Mouse (Mus musculus): ENCODE measurements around the gene Bex4.
"Not testable (repeated sequence)": the region's sequence is repeated elsewhere in the genome, so short reads cannot be mapped to it uniquely, and the experiment has no call there.

The Bex4 gene

DNA sequence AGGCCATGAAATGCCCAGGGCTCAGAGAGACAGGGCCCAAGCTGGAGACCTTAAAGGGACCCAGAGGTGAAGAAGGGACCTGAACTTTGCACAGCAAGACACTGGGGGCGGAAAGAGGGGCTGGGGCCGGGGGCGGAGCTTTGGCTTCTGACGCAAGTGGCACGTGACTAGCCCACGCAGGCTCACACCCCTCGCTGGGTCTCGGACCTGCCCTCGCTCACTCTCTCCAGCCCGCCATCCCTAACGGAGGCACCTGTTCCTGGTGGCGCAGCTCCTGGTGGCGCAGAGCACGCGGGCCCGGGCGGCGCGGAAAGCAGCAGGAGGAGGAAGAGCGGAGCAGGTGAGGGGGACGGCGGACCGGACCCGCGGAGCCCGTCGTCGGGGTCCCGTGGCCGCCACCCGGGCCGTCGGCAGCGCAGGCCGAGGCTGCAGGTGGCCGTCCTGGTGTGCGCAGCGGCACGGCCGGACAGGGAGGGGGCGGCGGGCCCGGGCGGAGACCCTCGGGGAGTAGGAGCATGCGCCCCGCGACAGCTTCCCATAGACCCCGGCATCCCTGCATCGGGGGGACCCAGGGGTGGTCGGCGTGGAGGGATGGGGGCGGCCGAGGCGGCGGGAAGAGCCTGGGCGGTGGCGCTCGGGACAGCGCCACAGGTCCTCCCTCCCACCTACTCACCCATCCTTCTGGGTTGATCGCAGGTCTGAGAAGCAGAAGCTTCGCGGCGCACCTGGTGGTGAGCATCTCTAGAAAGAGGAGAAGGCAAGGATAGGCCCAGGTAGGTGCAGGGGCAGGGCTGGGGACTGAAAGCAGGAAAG, at the start of gene Bex4:
Bex4 (plus strand) TSS at position 170 of the 813 bp plus-strand sequence.
- DNase-seq (ENCODE audit: inconsistent age in 2 of 2, low spot score in 1 of 2) = not testable (repeated sequence)

DNA sequence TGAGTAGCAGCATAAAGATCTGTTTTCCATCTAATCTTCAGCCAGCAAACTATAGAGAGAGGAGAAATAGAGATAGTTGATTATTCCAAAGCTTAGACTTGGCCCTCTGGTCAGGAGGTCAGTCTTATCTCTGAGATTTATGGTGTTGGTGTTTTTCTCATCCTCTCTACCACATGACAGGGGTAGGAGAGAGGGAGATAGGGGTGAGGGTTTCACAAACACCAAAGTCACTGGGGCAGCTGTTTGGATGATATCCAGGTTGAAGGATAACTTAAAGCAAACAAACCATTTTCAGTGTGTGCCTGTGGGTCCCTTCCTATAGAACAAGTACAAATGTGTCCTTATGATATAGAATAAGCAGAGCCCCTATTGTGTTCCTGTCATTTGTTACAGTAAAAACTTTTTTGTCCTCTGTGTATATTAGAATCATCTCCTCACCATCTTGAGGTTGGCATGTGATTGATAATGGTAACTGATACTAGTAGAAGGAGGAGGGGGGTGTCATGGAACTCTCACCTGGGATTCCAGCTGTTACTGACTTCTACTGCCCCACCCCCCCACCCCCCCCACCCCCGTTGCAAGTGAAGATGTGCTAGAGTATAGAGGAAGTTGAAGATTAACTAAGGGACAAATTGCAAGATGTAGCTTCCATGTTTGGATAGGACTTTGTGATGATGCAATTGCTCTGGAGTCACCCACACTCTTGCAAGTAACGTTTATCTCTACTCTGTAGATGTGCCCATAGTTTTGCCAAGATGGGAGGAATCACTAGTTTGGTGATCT, 46.1 kb upstream of the Bex4 start:
- no peak for DNase-seq (ENCODE audit: inconsistent age in 2 of 2, low spot score in 1 of 2)

DNA sequence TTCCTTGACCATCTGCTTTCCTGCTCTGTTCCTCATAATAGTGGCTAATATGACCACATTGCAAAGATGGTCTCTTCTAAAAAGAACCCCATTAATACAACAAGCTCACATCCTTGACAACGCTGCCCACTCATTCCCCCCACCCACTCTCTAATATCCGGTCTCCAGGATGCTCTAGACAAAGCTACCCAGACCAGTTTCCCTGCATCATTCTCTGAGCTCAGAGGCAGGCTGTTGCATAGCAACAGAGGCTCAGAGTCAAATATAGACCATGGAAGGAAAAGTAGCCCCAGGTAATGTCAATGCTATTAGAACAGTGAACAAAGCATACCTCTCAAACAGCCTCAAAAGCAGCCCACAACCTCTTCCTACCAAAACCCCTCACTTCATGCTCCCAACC, 44.4 kb upstream of the Bex4 start:
- DNase-seq (ENCODE audit: inconsistent age in 2 of 2, low spot score in 1 of 2) = no peak

DNA sequence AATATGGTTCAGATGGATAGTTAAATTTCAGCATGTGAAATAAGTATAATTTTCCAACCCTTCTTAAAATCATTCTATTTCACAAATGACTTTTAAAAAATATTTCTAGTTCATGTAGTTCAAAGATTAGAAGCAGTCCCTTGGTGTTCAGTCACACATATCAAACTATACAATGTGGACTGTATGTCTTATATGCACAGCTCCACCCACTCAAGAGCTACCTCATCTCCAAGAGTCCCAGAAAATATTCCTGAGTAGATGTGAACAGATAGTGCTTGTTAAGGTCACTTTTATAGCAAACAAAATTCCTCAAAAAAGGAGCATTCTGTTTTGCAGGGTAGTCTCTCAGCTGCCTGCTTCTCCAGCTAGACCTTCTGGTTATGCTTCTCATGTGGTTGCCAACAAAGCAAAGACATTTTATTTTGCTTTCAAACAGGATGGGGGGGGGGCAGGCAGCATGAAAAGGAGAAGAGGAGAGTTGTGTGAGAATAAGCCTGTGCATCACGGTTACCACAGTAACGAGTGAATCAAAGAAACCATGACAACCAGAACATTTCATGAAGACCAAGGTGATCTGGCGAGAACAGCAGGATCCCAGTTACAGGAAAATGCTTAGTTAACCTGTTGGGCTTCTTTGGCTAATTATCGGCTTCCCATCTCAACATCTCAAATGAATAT, 34.6 kb upstream of the Bex4 start:
- no peak for DNase-seq (ENCODE audit: inconsistent age in 2 of 2, low spot score in 1 of 2)

DNA sequence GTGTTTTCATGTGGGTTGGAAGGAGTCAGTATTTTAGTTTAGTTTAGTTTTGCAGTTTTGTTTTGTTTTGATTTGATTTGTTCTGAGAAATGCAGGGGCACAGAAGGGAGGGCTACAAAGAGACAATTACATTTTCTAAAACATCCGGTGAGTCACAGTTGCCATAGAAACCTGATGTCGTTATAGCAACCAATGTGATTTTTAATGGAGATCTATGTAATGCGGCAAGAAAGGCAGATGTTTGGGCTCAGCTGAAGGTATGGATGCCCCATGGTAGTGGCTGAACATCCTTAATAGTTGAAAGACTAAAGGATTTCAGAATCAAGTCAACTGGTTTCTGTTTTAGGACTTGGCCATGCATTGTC, 34.1 kb upstream of the Bex4 start:
- no peak for DNase-seq (ENCODE audit: inconsistent age in 2 of 2, low spot score in 1 of 2)

DNA sequence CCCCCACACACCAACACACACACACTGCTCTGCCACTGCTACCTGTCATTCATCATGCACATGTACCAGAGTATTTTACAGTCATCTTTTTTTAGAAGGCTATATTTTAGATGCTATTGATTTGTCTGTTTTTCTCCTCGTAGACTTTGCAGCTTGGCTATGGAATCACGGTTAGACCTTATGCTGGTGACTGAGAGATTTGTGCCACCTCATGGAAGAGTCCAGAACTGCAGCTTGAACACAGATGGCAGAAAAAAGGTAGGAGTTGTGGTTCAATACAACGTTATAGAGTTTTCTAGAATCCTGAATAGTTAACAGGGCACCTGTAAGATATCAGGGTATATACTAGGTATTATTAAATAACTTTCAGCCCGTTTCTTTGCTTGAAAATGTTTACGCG, 30.9 kb upstream of the Bex4 start:
- peak; percentile 9 to 65 for DNase-seq (ENCODE audit: inconsistent age in 2 of 2, low spot score in 1 of 2)

DNA sequence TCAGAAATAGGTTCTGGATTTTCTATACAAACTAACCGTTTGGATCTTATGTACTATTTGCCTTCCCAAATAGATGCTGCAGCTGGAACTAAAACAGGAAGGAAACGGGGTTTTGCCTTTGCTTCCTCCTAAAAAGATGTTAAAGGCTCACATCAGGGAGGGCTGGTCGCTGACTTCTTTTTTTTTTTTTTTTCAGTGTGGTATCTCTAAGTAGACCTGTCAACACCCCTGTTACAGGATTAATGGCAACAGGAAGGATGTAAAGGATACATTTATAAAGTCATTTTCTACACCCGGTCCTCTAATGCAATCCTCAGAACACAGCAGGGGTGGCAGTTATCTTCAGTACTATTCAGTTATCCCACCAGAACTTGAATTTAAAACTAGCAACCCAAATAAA, 23.8 kb upstream of the Bex4 start:
- DNase-seq (ENCODE audit: inconsistent age in 2 of 2, low spot score in 1 of 2) = no peak

DNA sequence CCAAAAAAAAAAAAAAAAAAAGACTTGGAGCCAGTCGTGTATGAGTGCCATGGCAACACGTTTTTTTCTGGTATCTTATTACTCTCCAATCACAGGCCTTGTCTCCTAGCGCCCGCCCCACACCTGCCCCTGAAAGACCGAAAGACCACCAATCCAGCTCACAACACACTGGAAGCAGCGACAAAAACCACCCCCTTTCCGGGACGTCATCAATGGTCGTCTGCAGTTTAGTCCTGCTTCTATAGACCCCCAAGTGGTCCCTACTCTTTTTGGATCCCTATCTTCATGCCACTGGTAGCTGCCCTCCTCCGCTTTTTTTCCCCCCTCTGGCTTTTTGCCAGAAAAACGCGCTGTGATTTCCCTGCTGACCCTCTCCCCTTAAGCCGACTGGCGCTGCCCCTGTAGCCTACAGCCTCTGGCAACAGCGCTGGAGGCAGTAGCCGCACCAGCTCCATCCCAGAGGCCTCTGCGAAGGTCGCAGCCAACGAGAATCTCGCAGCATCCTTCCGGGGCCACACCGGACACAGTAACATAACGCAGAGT, 23.3 kb upstream of the Bex4 start:
- peak; percentile 34 to 36 for DNase-seq (ENCODE audit: inconsistent age in 2 of 2, low spot score in 1 of 2)

DNA sequence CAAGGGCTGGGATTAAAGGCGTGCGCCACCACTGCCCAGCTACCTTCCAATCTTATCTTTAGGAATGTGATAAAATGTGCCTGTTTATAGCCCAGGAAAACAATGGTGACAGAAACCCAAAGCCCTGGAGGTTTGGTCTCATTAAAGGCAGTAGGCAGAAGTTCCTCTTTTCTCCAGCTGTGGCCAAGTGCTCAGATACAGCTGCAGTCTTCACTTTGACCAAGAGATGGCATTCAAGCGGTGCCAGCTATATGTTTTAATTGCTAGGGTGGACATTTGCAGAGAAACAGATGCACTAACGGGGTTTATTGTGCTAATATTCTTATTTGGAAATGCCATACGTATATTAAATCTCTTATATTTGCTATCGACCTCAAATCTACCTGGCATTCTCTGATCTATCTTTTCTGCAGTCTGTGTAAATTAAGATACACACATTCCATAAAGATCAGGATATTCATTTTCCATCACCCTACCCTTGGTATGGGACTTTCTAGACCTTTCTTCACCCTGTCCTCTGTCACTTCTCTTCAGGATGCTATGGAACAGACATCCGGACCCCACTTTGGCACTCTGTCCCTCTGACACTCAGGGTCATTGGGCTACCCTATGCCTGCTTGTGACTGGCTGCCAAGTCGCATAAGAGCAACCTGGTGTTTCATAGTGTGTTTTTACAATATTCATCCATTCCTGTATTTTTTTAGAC, 11.6 kb upstream of the Bex4 start:
- no peak for DNase-seq (ENCODE audit: inconsistent age in 2 of 2, low spot score in 1 of 2)

DNA sequence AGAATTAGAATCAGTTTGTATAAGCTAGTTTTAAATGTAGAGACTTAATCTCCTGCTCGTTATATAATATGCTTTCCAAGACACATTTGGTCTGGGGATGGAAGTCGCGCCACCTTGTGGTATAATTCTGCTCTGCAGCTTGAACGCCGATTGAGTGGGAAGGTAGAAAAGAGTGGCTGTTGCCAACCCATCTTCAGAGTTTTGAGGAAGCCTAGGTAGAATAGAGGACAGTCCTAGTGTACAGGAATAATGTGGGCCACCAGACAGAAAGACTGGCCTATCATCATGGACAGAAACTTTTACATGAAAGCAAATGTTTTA, 11.1 kb upstream of the Bex4 start:
- DNase-seq (ENCODE audit: inconsistent age in 2 of 2, low spot score in 1 of 2) = peak; percentile 27 to 66

DNA sequence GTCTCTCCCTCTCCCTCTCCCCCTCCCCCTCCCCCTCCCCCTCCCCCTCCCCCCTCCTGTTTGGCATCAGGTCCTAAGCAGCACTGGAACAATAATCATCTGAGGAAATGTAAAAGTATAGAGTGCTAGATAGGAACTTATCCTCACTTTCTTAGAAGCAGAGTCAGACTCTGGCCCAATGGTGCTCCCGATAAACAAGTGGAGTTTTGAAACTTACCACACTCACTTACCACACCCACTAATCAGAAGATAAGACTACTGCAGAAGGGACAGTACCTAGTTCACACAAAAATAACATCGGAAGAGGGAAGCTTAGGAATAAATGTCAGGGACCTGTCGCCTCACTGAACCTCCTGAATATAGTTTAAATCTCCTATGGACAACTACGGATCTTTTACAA, 3.2 kb upstream of the Bex4 start:
- no peak for DNase-seq (ENCODE audit: inconsistent age in 2 of 2, low spot score in 1 of 2)

DNA sequence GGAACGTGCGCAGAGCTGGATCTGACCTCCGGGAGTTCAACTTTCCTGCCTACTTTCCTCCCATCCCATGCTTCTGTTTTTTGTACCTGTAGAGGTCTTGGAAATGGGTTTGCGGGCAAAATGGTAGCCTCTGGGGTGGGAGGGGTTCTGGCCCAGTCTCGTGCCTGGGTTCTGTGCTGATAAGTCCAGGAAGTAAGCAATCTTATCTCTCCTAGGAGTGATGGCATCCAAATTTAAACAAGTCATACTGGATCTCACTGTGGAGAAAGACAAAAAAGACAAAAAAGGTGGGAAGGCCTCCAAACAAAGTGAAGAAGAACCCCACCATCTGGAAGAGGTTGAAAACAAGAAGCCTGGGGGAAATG, 826 bp downstream of the Bex4 start:
- not testable (repeated sequence) for DNase-seq (ENCODE audit: inconsistent age in 2 of 2, low spot score in 1 of 2)

DNA sequence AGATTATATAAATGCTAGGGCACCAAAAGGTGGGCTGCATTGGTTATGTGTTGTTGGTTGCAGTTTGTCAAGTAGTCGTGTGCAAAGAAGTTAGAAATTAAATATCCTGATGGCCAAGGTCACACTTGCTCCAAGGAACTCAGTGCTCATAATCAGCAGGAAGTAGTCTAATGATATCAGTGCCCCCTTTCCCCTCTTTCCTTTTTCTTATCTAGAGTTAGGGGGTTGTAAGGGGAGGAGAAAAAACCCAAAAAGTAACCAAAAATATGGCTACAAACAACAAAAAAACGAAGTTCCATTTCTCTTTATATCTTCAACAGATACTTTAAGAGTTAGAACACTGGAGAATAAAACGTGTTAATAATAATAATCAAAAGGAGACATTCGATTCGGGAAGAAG, 2.6 kb downstream of the Bex4 start:
- no peak for DNase-seq (ENCODE audit: inconsistent age in 2 of 2, low spot score in 1 of 2)

DNA sequence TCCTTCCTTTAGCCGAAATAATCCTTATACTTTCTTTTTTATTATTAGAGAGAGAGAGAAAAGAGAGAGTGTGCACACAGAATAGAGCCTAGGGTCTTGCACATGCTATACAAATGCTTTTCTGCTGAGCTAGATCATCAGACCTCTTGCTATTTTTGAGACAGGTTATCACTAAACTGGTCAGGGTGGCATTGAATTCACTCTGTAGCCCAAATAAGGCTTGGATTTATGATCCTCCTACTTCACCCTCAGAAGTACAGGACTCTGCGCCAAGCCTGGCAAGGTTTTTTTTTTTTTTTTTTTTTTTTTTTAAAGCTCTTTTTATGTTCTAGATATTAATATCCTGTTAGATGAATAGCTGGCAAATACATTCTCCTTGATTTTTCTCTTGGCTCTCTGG, 4.9 kb downstream of the Bex4 start:
- no peak for DNase-seq (ENCODE audit: inconsistent age in 2 of 2, low spot score in 1 of 2)

DNA sequence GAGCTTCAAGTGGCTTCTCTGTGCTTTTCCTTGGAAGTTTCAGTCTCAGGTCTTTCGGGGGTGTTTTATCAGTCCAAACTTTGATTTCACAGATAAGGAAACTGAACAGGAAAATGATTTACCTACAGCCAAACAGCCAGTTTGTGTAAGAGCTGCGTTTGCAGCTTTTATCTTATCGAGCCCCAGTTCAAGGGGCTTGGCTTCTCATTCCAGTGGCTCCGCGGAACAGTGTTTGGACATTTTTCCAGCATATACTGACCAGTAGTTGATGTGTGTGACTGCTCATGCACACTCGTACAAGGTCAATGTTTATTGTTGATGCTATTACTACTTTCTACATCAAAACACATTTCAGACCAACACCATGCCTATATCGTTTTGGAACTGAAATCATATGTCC, 5.4 kb downstream of the Bex4 start:
- no peak for DNase-seq (ENCODE audit: inconsistent age in 2 of 2, low spot score in 1 of 2)

DNA sequence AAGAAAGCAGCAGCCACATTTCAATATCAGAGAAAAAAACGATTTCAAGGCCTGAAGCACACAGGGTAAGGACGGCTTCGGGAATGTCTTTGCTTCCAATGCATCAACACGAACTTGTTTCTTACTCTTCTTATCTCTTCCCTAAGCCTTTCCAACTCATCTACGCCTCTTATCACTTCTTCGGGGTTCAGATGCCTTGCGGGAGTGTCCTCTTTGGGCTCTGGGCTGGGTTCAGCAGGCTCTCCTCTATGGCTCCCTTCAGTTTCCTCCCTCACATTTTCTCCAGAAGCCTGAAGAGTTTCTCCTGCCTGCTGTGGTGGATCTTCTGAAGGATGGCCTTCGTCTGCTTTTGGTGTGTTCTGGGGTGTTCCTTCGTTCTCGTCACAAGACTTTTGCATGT, 31.8 kb downstream of the Bex4 start:
- peak; percentile 7 to 47 for DNase-seq (ENCODE audit: inconsistent age in 2 of 2, low spot score in 1 of 2)

DNA sequence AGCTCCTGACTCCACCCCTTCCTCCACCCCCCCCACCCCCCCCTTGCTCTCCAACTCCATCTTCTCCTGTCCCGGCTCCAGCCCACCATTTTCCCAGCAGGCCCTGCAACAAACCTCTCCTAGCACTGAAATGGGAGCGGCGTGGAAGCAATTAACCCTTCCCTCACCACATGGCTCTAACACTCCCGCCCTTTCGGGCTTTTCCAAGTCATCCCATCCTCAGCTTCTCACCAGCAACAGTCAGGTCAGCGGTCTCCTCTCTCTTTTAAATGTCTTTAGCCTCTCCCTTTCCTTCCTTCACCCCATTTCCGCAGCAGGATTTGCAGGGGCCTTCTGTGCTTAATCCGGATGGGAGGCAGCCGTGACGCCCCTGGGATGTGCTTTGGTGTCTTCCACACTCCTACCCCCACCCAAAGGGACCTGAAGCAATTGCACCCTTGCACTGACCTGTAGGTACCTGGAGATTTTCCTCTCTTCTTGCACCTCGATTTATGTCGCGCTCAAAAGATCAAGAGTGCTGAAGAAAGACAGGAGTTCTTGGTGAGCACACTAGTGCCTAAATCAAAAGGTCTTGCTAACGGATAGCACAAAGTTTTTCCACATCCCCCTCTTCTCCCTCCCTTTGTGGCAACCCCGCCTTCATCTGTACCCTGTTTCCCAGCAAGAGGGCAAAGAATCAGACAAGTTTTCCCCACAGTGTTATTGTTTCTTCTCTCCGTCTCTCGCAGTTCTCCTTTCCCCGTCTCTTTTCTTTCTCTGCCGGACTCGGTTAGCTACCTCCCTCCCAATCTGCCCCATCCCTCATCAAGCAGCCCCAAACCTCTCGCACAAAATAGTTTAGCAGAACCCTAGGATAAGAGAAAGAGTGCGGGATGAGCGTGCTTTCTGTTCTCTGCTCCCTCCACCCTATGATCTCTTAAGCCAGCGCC, 32.7 kb downstream of the Bex4 start:
- peak; percentile 72 to 77 for DNase-seq (ENCODE audit: inconsistent age in 2 of 2, low spot score in 1 of 2)

DNA sequence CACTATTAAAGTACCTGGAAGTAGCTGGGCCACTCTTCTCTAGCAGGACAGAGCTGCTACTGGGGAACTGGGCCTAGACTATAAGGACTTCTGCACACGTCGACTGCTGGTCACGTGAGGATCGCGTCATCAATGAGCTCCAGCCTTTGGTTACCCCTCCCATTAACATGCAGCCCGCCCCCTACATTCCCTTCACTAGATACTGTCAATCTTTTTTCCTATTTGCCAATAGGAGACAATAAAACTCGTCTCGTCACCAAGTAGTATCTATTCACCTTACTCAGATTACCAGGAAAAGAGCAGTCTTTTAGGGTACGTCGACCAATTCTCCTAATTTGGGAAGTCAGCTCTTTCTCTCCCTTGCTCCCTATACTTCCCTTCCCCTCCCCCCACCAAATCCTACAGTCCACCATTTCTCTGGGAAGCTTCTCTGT, 33.3 kb downstream of the Bex4 start, which contains the start of gene Tceal8:
Tceal8 (minus strand) TSS at position 225 of the 434 bp plus-strand sequence.
- DNase-seq (ENCODE audit: inconsistent age in 2 of 2, low spot score in 1 of 2) = peak; percentile 82 to 89

DNA sequence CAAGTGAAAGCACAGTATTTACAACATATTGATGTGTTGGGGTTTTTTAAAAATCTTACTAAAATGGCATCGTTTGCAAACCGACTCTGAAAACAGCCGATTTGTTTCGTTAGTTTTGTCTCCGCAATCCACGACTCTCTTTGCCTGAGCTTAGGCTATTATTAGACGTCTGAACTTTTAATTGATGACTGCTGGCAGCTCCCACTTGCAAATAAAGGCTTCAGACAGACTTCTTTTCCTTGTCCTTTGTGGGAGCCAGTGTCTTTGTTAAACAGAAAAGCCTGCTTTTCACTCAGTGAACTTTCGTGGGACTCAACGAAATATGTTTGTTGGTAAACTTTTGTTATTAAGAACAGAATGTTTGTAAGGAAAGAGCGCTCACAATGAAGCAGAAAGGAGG, 34.0 kb downstream of the Bex4 start:
- peak in 1 of 2 experiments; percentile 41 for DNase-seq (ENCODE audit: inconsistent age in 2 of 2, low spot score in 1 of 2)
